Mouse (Mus musculus) olfactory bulb, adult 2 months (tissue): ENCODE data around the gene Ppp1r32. TPM values are rescaled to one million over a fixed set of nuclear protein-coding genes. Genes with fewer than 3 reads are reported as not detected.
A peak's percentile ranks its signal among the peaks of the same experiment; 100 is the strongest.

Experiments used
- H3K27ac ChIP-seq: fragments of 200-500 bp; 2 replicates; pipeline ENCODE4 v1.5.1; 2012; ENCODE audit warnings: low read depth, low read length; ENCODE audit not compliant: insufficient read depth
- H3K4me1 ChIP-seq: fragments of 200-500 bp; 2 replicates; pipeline ENCODE4 v1.6.1; 2012; ENCODE audit warnings: low read length; ENCODE audit not compliant: control insufficient read depth, insufficient read depth
- H3K4me3 ChIP-seq: fragments of 200-500 bp; 2 replicates; pipeline ENCODE4 v1.5.1; 2012; ENCODE audit warnings: mild to moderate bottlenecking, low read depth, low read length, moderate library complexity; ENCODE audit not compliant: insufficient read depth
- CTCF ChIP-seq: fragments of 200-500 bp; IDR thresholded peaks from 2 replicates; pipeline ENCODE4 v1.5.1; 2012; ENCODE audit warnings: low read depth, mild to moderate bottlenecking, low read length, moderate library complexity; ENCODE audit not compliant: insufficient read depth
- POLR2A ChIP-seq: fragments of 200-500 bp; IDR thresholded peaks from 2 replicates; pipeline ENCODE4 v1.6.1; 2012; ENCODE audit warnings: mild to moderate bottlenecking, low read depth, low read length, moderate library complexity; ENCODE audit not compliant: insufficient read depth
- WGBS: fragments of 180-500 bp; shearing (Covaris S2); methylation state at CpG from one replicate; pipeline ENCODE4 v1.1.7; 2018; 5-methylcytosine and 5-hydroxymethylcytosine counted together
- polyA plus RNA-seq: library from polyadenylated mRNA; stranded (reverse); fragments of >200 nt; gene quantifications from 2 replicates; pipeline ENCODE4 v1.2.4, GENCODE M21; 2012; ENCODE audit warnings: low replicate concordance; ENCODE audit not compliant: missing spikeins, insufficient read depth, insufficient read length

Gene Ppp1r32
- polyA plus RNA-seq, 1 experiment: not detected

GRCm38 (mm10) chr19:10500581-10500980 is 17.9 kb upstream of the Ppp1r32 start:
- Histone ChIP-seq H3K27ac (no peak overlapping the region), H3K4me1 (peaks cover 9% of the 10 kb centered on the region), H3K4me3 (no peak overlapping the region)
- TF ChIP-seq POLR2A (no peak), CTCF (no peak)
- 85% methylated on average over 8 of the region's 8 CpGs for WGBS

GRCm38 (mm10) chr19:10497512-10498160 is 14.9 kb upstream of the Ppp1r32 start:
- 36% methylated on average over 8 of the region's 8 CpGs for WGBS
- H3K4me3 ChIP-seq: no peak overlapping the region
- peaks cover 9% of the 10 kb centered on the region for H3K4me1 ChIP-seq
- H3K27ac ChIP-seq: 0 out of 2 replicates have a peak overlapping the region, but pooled peaks have one; percentile 23
- TF ChIP-seq POLR2A (no peak), CTCF (no peak)

- Histone ChIP-seq H3K4me3 (no peak overlapping the region), H3K27ac (no peak overlapping the region), H3K4me1 (peaks cover 9% of the 10 kb centered on the region)
- no peak for TF ChIP-seq POLR2A
- no peak for TF ChIP-seq CTCF
- 49% methylated on average over 2 of the region's 2 CpGs for WGBS
Measured at GRCm38 (mm10) chr19:10496976-10497375, 14.2 kb upstream of the Ppp1r32 start.

- WGBS: 76% methylated on average over 1 of the region's 1 CpGs
- Histone ChIP-seq H3K4me3 (no peak overlapping the region), H3K4me1 (peaks cover 9% of the 10 kb centered on the region), H3K27ac (no peak overlapping the region)
- TF ChIP-seq CTCF (no peak), POLR2A (no peak)
Measured at GRCm38 (mm10) chr19:10495670-10496069, 12.9 kb upstream of the Ppp1r32 start.

GRCm38 (mm10) chr19:10486264-10486738 is 3.6 kb upstream of the Ppp1r32 start:
- no peak overlapping the region for H3K4me3 ChIP-seq
- H3K27ac ChIP-seq: no peak overlapping the region
- WGBS: 23% methylated on average over 9 of the region's 9 CpGs
- H3K4me1 ChIP-seq: no peaks in the 10 kb centered on the region
- TF ChIP-seq CTCF (peak; percentile 76), POLR2A (no peak)

- Histone ChIP-seq H3K4me1 (no peaks in the 10 kb centered on the region), H3K27ac (no peak overlapping the region), H3K4me3 (no peak overlapping the region)
- TF ChIP-seq CTCF (no peak), POLR2A (no peak)
- WGBS: 81% methylated on average over 4 of the region's 4 CpGs
Measured at GRCm38 (mm10) chr19:10479541-10479940, 3.2 kb downstream of the Ppp1r32 start.

GRCm38 (mm10) chr19:10473779-10474178 is 8.9 kb downstream of the Ppp1r32 start:
- TF ChIP-seq POLR2A (no peak), CTCF (no peak)
- no peak overlapping the region for H3K27ac ChIP-seq
- H3K4me3 ChIP-seq: no peak overlapping the region
- 30% methylated on average over 6 of the region's 6 CpGs for WGBS
- peaks cover 6% of the 10 kb centered on the region; the same call in 1 of the 2 replicates for H3K4me1 ChIP-seq

GRCm38 (mm10) chr19:10472958-10473357 is 9.8 kb downstream of the Ppp1r32 start:
- 68% methylated on average over 3 of the region's 3 CpGs for WGBS
- Histone ChIP-seq H3K27ac (no peak overlapping the region), H3K4me1 (peaks cover 6% of the 10 kb centered on the region; the same call in 1 of the 2 replicates), H3K4me3 (no peak overlapping the region)
- TF ChIP-seq POLR2A (no peak), CTCF (no peak)

- Histone ChIP-seq H3K4me3 (no peak overlapping the region), H3K4me1 (peaks cover 6% of the 10 kb centered on the region; the same call in 1 of the 2 replicates), H3K27ac (no peak overlapping the region)
- 79% methylated on average over 8 of the region's 8 CpGs for WGBS
- no peak for TF ChIP-seq POLR2A
- no peak for TF ChIP-seq CTCF
Measured at GRCm38 (mm10) chr19:10469171-10469658, 13.5 kb downstream of the Ppp1r32 start.

- peaks cover 10% of the 10 kb centered on the region for H3K4me1 ChIP-seq
- no peak overlapping the region for H3K27ac ChIP-seq
- WGBS: 78% methylated on average over 4 of the region's 4 CpGs
- TF ChIP-seq POLR2A (no peak), CTCF (no peak)
- H3K4me3 ChIP-seq: no peak overlapping the region
Measured at GRCm38 (mm10) chr19:10464427-10464826, 18.3 kb downstream of the Ppp1r32 start.
